Mouse (Mus musculus): Measurements from ENCODE around the gene Hnrnpul1.

Hnrnpul1 gene

DNA sequence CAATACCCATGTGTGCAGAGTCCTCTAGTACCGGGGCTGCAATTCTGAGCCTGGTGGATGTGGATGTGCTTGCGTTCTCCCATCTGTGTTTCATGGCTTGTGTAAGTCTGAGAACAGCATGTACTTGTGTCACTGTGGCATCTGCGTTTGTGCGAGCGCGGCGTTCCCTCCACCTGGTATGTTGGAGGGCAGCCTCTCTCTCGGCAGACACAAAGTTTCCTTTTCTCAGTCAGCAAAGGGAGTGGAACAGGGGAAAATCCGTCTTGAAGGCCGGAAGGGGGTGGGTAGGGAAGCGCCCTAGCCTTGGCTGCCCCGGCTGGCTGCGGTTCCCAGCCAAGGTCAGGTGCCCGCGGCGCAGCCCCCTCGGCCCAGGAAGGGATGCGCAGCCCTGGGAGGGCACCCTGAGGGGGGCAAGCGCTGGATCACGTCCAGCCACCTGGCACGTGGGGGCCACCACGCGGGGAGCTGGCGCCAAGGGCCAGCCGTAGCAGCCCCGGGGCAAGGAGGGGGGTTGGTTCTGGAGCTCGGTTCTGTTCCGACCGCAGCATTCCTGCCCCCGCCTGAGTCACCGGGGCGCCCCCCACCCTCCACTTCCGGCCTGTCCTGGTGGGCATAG, 26.9 kb upstream of the Hnrnpul1 start:
- in situ Hi-C loops (cut with MboI; ENCODE audit: unreplicated experiment in 2 of 2) = no loop called here

DNA sequence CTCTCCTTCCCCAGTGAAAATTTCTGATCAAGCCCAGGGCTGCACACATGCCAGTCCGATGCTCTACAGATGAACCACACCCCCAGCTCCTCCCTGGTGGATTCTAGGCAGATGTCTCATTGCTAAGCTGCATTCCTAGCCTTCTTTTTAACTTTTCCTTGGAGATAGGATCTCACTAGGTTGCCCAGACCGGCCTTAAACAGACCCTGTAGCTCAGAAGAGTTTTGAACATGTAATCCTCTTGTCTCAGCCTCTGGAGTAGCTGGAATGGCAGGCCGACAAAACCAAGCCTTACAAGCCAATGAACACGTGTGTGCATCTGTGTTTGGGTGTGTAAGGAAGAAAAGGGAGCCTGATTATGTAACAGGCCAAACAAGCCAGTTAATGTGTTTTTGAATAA, 26.2 kb upstream of the Hnrnpul1 start:
- in situ Hi-C loops (cut with MboI; ENCODE audit: unreplicated experiment in 2 of 2) = no loop called here

DNA sequence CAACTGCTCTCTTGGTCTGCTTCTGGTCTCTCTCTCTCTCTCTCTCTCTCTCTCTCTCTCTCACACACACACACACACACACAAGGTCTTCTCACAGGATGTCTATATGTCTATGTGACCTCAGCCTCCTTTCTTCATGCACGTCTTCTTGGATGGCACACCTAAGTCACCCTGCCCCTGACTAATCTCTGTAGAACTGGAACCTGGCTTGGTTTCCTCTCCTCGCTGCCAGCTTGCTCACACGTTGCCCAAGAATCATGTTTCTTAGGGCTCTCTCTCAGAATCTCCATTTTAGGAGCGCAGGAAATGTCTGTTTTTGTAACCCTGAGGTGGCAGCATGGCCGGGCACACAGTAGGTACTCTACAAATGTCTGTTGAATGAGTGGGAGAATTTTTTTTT, 25.5 kb upstream of the Hnrnpul1 start:
- in situ Hi-C loops (cut with MboI; ENCODE audit: unreplicated experiment in 2 of 2) = no loop called here

DNA sequence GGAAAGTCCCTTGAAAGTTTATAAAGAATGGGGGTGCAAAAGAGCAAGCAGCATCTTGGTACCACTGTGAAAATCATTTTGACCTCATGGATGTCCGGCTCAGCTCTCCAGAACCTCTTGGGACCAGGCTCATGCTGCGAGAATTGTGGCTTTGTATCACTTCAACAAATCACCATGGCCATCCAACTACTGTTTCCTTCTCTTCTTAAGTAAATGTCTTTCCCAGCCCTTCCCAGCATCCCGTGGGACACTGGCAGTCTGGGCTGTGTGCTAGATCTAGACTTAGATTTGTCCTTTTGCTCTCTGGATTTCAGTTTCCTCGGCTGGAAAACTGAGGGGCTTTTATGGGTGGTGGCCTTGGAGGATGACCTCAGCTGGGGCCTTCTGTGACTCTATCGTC, 13.7 kb upstream of the Hnrnpul1 start:
- in situ Hi-C loops (cut with MboI; ENCODE audit: unreplicated experiment in 2 of 2) = loop anchor here (25.0 kb wide), 4 partner anchors 1369 to 1681 kb away; partner anchors contain the start of genes Zfp61 (in 2 of the 2), Zfp94 (in 2 of the 2) and Zfp180 (in 1 of the 2)

DNA sequence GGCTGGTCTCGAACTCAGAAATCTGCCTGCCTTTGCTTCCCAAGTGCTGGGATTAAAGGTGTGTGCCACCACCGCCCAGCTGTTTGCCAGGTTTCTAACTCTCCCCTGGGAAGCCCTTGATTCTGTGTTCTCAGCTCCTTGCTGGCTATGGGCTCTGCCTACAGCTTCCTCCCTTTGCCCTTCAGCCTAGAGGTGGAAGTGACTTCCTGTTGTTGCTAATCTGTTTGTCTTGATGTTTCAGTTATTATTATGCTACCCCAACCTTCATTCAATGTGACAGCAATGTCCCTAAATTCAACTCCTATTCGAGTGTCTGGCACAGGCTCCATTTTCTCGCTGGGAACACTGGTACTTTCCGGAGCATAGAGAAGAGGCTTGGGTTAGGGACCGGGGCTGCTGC, 11.6 kb upstream of the Hnrnpul1 start:
- in situ Hi-C loops (cut with MboI; ENCODE audit: unreplicated experiment in 2 of 2) = loop anchor here (25.0 kb wide), 4 partner anchors 1371 to 1679 kb away; partner anchors contain the start of genes Zfp61 (in 2 of the 2), Zfp94 (in 2 of the 2) and Zfp180 (in 1 of the 2)

DNA sequence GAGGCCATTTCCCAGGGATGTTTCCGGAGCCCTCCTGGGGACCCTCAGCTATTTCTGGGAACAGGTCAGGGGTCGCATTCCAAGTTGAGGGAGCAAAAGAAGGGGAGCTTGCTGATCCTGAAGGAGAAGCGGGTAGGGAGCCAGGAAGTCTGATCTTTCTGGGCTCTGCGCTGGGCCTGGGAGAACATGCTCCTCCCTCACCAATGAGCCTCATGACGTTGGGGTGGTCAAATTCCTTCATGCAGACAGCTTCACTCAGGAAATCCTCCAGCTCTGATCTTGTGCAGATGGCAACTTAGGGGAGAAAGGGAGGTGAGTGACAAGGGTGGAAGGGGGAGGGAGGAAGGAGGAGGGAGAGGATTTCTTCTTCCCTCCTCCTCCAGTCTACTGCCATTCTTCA, 9.7 kb upstream of the Hnrnpul1 start:
- in situ Hi-C loops (cut with MboI; ENCODE audit: unreplicated experiment in 2 of 2) = loop anchor here (25.0 kb wide), 4 partner anchors 1373 to 1677 kb away; partner anchors contain the start of genes Zfp61 (in 2 of the 2), Zfp94 (in 2 of the 2) and Zfp180 (in 1 of the 2)

DNA sequence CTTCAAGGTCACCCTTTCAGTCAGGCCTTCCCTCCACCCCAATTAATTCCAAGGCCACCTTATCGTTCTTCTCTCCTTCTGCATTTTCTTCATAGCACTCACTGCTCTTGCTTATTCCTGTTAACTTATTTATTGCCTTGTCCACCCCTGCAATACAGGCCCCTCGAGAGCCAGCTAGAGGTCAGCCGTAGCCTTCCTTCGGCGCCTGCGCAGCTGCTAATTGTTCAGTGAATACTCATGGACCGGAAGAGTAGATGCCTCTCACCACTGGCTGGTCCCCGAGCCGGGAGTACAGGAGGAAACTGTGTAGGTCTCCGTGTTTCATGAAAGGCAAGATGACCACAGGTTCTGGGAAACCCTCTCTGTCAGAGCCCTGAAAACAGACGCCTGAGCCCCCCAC, 9.1 kb upstream of the Hnrnpul1 start:
- in situ Hi-C loops (cut with MboI; ENCODE audit: unreplicated experiment in 2 of 2) = loop anchor here (25.0 kb wide), 4 partner anchors 1374 to 1676 kb away; partner anchors contain the start of genes Zfp61 (in 2 of the 2), Zfp94 (in 2 of the 2) and Zfp180 (in 1 of the 2)

DNA sequence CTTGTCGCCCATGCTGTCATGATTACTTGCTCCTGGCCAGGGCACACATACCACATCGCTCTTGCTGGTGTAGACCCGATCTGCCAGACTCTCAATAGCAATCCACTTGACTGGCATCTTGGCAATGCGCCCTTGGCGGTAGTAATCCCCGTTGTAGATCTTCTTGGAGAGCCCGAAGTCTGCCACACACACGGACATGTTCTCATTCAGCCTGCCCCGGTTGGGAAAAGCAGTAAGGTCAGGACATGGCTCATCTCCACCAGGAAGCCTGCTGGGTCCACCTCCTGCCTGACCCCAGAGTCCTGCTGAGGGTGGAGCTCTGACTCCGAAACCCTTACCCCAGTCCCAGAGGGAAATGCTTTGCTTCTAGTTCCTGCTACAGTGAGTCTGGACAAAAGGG, 6.8 kb upstream of the Hnrnpul1 start:
- in situ Hi-C loops (cut with MboI; ENCODE audit: unreplicated experiment in 2 of 2) = loop anchor here (25.0 kb wide), 4 partner anchors 1376 to 1674 kb away; partner anchors contain the start of genes Zfp61 (in 2 of the 2), Zfp94 (in 2 of the 2) and Zfp180 (in 1 of the 2)

DNA sequence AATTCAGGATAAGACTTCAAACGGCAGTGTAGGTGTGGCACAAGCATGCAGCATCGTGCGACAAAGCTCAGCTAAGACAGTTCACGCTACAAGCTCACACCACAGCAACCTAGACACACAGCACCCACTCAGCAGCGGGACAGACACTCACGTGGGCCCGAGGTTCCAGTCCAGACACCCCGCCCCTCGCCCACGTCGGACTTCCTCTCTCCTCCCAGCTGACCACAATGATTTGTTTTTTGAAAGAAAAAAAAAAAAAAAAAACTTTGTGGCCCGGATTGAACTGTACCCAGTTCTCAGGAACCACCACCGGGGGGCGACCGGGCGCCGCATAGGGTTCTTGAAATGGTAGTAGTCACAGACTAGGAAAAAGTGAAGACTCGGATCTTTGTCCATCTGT, 1.5 kb upstream of the Hnrnpul1 start:
- in situ Hi-C loops (cut with MboI; ENCODE audit: unreplicated experiment in 2 of 2) = loop anchor here (5.0 to 25.0 kb wide), 9 partner anchors 51 to 1919 kb away; partner anchors contain the start of genes Zfp61 (in 2 of the 2), Zfp94 (in 2 of the 2), Arhgef1 (in 1 of the 2) and Map3k10 (in 1 of the 2)

GRCm38 (mm10) chr7:25755468-25755833, 894 bp upstream of the Hnrnpul1 start:
- in situ Hi-C loops (cut with MboI; ENCODE audit: unreplicated experiment in 2 of 2) = loop anchor here (5.0 to 25.0 kb wide), 9 partner anchors 52 to 1919 kb away; partner anchors contain the start of genes Zfp61 (in 2 of the 2), Zfp94 (in 2 of the 2), Arhgef1 (in 1 of the 2) and Map3k10 (in 1 of the 2)

DNA sequence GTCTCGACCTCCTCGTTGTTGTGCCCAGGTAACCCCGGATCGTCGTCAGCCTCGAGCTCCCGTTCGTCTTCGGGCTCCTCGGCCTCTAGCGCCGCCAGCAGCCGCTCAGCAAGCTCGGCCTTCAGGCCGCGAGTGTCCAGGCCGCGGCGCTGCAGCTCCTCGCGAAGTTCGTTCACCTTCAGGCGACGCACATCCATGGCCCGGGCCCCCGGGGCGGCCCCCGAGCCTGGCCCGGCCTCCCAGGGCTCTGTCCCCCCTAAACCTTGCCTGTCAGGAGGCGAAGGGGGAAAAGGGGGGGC, 169 bp downstream of the Hnrnpul1 start:
- in situ Hi-C loops (cut with MboI; ENCODE audit: unreplicated experiment in 2 of 2) = loop anchor here (5.0 to 25.0 kb wide), 10 partner anchors 42 to 1920 kb away; partner anchors contain the start of genes Zfp61 (in 2 of the 2), Zfp94 (in 2 of the 2), Arhgef1 (in 1 of the 2) and B9d2 (in 1 of the 2)

DNA sequence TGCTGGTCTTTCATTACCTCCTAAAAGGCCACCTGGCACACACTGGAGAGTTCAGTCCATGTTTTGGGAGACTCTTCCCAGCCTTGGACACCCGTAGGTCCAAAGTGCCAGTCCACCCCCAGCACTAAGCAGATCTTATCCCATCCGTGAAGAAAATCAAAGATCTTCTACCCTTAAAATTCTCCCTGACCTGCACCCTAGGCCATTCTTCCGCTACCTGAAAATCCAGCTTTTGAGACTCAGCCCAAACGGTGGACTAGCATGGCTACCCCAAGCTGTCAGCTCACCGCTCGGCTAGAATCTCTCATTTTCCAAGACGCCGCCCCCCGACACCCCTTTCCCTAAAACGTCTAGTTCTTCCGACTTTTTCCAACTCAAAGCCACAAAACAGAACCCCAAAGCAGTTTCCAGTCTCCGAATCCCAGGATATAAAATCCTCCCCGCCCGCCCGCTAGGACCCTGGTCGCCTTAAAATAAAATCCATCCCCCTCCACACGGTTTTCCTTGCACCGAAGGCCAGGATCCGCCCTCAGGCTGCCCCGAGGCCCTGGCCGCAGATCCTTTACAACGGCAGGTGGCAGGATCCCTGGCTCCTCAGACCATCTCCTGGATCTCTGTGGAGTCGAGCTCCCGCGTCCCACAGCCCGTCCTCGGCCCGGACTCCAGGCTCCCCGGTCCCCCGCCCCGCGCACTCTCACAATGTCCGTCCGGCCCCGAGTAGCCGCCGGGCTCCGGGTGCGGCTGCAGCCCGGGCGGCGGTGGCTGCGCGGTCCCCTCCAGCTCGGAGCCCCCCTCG, 716 bp downstream of the Hnrnpul1 start:
- in situ Hi-C loops (cut with MboI; ENCODE audit: unreplicated experiment in 2 of 2) = loop anchor here (5.0 to 25.0 kb wide), 10 partner anchors 42 to 1921 kb away; partner anchors contain the start of genes Zfp61 (in 2 of the 2), Zfp94 (in 2 of the 2), Arhgef1 (in 1 of the 2) and B9d2 (in 1 of the 2)

GRCm38 (mm10) chr7:25753076-25753475, 1.5 kb downstream of the Hnrnpul1 start:
- in situ Hi-C loops (cut with MboI; ENCODE audit: unreplicated experiment in 2 of 2) = loop anchor here (5.0 to 25.0 kb wide), 10 partner anchors 41 to 1922 kb away; partner anchors contain the start of genes Zfp61 (in 2 of the 2), Zfp94 (in 2 of the 2), Arhgef1 (in 1 of the 2) and B9d2 (in 1 of the 2)

- in situ Hi-C loops (cut with MboI; ENCODE audit: unreplicated experiment in 2 of 2) = no loop called here
These were observed 7.7 kb downstream of the Hnrnpul1 start for GRCm38 (mm10) chr7:25746844-25747243.

GRCm38 (mm10) chr7:25738277-25738676, 16.3 kb downstream of the Hnrnpul1 start:
- in situ Hi-C loops (cut with MboI; ENCODE audit: unreplicated experiment in 2 of 2) = loop anchor here in 1 of 2 experiments (10.0 kb wide), 1 partner anchor 253 kb away; no protein-coding TSS in a partner anchor

GRCm38 (mm10) chr7:25736920-25737319, 17.6 kb downstream of the Hnrnpul1 start:
- in situ Hi-C loops (cut with MboI; ENCODE audit: unreplicated experiment in 2 of 2) = loop anchor here in 1 of 2 experiments (10.0 kb wide), 1 partner anchor 252 kb away; no protein-coding TSS in a partner anchor

GRCm38 (mm10) chr7:25734991-25735390, 19.6 kb downstream of the Hnrnpul1 start:
- in situ Hi-C loops (cut with MboI; ENCODE audit: unreplicated experiment in 2 of 2) = loop anchor here in 1 of 2 experiments (10.0 kb wide), 1 partner anchor 250 kb away; no protein-coding TSS in a partner anchor

- in situ Hi-C loops (cut with MboI; ENCODE audit: unreplicated experiment in 2 of 2) = loop anchor here in 1 of 2 experiments (10.0 kb wide), 1 partner anchor 247 kb away; no protein-coding TSS in a partner anchor
These were observed 23.1 kb downstream of the Hnrnpul1 start for GRCm38 (mm10) chr7:25731294-25732055.

- in situ Hi-C loops (cut with MboI; ENCODE audit: unreplicated experiment in 2 of 2) = loop anchor here in 1 of 2 experiments (10.0 kb wide), 1 partner anchor 245 kb away; no protein-coding TSS in a partner anchor
These were observed 24.7 kb downstream of the Hnrnpul1 start for GRCm38 (mm10) chr7:25729862-25730261.

Data from v-Abl transformed pro-B cells (cell line).